Mouse (Mus musculus): ENCODE data around the gene Plcd3.

Plcd3 gene

DNA sequence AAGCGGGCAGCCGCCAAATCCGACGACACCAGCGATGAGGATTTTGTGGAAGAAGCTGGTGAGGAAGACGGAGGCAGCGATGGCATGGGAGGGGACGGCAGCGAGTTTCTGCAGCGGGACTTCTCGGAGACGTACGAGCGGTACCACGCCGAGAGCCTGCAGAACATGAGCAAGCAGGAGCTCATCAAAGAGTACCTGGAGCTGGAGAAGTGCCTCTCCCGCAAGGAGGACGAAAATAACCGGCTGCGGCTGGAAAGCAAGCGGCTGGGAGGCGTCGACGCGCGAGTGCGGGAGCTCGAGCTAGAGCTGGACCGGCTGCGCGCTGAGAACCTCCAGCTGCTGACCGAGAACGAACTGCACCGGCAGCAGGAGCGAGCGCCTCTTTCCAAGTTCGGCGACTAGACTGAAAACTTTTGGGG, 16.1 kb upstream of the Plcd3 start:
- no peak for DNase-seq (ENCODE audit: low spot score in 2 of 2)

DNA sequence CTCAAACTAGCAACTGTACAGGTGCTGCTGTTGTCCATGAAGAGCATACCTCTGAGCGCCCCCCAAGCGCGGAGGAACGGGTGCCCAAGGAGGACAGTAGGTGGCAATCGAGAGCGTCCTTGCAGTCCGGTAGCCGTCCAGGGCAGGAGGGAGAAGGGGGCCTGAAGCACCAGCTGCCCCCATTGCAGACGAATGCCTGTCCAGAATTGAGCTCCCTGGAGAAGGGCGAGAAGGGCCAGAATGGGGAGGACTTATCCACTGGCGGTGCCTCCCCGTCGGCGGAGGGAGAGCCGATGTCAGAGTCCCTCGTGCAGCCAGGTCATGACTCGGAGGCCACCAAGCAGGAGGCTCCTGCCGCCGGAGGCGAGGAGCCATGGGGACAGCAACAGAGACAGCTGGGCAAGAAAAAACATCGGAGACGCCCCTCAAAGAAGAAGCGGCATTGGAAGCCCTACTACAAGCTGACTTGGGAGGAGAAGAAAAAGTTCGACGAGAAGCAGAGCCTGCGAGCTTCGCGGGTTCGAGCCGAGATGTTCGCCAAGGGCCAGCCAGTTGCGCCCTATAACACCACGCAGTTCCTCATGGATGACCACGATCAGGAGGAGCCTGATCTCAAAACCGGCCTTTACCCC, 15.6 kb upstream of the Plcd3 start:
- peak in 1 of 2 experiments; percentile 64 for DNase-seq (ENCODE audit: low spot score in 2 of 2)

DNA sequence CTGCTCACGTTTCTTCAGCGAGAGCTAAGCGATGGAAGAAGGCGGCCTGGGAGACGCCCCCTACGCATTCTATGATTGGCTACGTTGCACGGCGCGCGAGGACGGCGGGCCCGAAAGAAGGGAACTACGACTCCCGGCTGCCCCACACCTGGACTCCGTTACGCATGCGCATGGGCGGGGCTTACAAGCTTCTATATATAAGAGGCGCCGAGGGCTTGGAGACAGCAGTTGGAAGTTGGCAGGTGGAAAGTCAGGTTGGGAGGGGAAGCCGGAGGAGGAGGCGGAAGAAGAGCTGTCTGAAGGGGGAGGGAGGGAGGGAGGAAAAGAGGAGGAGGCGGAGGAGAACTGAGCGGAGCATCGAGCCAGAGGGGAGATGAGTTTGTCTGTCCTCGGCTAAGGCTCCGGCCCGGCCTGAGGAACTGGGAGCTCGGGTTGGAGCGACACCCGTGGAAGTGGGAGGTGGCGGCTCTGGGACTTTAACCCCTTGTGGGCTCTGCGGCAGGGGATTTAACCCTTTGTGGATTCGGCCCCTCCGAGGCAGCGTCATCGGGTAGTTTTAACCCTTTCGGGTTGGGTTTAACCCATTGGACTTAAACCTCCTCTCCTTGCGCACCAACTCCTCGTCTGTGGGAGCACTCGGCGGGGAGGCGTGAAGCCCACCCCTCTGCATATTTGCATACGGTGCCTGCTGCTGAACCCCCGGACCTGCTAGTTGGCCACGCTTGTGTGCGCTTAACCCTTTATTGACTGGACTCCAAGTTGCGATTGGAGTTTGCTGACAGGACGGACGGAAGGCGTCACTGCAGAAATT, 14.8 kb upstream of the Plcd3 start, which contains the start of gene Hexim1:
Gene Hexim1 (plus strand): TSS at position 224 of the 811 bp plus-strand sequence.
- peak; percentile 99 to 100 for DNase-seq (ENCODE audit: low spot score in 2 of 2)

DNA sequence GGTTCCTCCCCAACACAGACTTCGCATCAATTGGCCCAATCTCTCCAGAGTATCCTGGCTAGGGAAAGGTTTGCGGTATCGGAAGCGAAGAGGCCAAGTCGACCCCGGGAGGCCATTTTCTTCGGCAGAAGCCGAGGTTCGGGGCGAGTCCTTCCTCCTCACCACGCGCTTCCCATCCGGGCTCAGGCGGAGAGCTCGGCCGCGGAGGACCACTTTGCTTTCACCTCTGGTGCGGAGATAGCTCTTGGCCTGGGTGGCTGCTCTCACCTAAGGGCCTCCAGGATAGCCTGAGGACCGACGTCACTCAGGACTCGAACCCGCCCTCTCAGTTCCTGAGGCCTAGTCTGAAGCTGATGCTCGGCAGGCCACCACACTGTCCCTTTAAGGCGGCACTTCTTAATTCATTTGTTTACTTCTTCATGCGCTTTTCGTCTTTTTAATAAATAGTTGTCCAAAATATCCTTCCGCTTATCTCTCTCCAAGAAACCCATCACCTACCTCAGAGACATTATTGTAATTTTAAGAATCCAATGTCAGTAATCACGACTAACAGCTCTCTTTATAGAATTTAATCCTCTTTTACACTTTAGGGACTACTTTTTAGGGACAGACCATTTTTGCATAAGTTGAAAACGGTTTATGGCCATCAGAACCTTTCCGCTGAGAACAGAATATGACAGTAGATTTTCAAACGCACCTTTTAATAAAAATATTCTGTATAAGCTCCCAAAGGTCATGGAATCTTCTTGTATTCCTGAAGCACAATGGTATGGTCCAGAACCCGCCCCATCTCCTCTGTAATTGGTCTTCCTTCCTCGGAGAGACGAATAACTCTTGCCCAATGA, 13.9 kb upstream of the Plcd3 start:
- DNase-seq (ENCODE audit: low spot score in 2 of 2): peak; percentile 68 to 69

- no peak for DNase-seq (ENCODE audit: low spot score in 2 of 2)
Observed at GRCm38 (mm10) chr11:103114270-103114943, 12.9 kb upstream of the Plcd3 start.

GRCm38 (mm10) chr11:103113771-103114170, 12.3 kb upstream of the Plcd3 start:
- DNase-seq (ENCODE audit: low spot score in 2 of 2): no peak

DNA sequence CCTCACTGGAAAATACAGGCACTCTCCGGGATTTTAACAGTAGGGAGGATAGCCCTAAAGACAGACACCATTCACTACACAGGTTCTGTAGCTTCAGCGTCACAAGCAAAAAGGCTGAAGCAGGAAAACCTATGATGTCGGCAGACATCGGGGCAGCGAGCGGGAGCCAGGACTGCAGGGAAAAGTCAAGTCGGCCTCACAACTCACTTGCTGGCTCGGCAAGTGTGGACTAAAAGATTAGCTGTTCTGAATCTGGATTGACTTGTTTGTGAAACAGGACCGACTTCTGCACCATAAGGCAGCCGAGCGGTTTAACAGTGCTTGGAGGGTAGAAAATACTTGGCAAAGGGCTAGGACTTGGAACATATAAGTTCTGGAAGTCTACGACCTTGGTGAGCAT, 11.5 kb upstream of the Plcd3 start:
- DNase-seq (ENCODE audit: low spot score in 2 of 2): no peak

GRCm38 (mm10) chr11:103112552-103112912, 11.1 kb upstream of the Plcd3 start:
- no peak for DNase-seq (ENCODE audit: low spot score in 2 of 2)

- DNase-seq (ENCODE audit: low spot score in 2 of 2): no peak
Observed at GRCm38 (mm10) chr11:103111881-103112551, 10.6 kb upstream of the Plcd3 start.

DNA sequence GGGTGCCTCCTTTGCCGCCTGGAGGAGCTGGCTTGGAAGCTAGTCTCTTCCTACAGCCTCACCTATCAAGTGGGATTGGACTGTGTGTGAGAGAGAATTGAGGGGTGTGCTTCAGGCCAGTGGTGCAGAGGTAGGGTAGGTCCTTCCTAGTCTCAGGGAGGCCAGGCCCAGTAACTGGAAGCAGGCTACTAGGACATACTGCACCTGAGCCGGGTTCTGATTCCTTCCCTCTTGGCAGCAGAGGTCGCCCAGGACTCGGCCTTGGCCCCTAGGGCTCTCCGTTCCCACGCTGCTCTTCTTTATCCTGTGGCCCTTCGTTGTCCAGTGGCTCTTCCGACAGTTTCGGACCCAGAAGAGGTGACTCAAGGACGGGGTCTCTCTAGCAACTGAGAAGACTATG, 9.8 kb upstream of the Plcd3 start:
- no peak for DNase-seq (ENCODE audit: low spot score in 2 of 2)

- DNase-seq (ENCODE audit: low spot score in 2 of 2): no peak
Observed at GRCm38 (mm10) chr11:103106386-103106785, 4.9 kb upstream of the Plcd3 start.

DNA sequence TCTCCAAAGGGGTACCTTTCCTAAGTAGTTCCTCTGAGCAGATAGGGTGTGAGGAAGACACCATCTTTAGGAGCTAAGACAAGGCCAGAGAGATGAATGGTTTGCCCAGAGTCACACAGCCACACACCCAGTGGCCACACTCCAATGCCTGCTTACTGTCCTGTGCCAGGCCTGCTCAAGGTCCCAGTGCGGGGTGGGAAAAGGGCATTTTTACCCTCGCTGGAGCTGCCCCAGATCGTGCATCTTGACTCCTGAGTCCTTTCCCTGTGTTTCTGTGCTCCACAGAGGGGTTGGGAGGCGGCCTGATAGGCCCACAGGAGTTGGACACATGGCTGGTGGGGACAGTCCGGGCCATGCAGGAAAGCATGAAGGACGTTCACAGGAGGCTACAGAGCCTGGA, 4.4 kb upstream of the Plcd3 start:
- DNase-seq (ENCODE audit: low spot score in 2 of 2): no peak

GRCm38 (mm10) chr11:103105180-103105725, 3.8 kb upstream of the Plcd3 start:
- DNase-seq (ENCODE audit: low spot score in 2 of 2): no peak

GRCm38 (mm10) chr11:103104469-103104868, 3.0 kb upstream of the Plcd3 start:
- DNase-seq (ENCODE audit: low spot score in 2 of 2): no peak

GRCm38 (mm10) chr11:103103621-103104020, 2.2 kb upstream of the Plcd3 start:
- DNase-seq (ENCODE audit: low spot score in 2 of 2): no peak

GRCm38 (mm10) chr11:103102725-103103349, 1.4 kb upstream of the Plcd3 start:
- peak; percentile 93 to 96 for DNase-seq (ENCODE audit: low spot score in 2 of 2)

- DNase-seq (ENCODE audit: low spot score in 2 of 2): peak; percentile 61 to 65
Observed at GRCm38 (mm10) chr11:103101866-103102501, 526 bp upstream of the Plcd3 start.

DNA sequence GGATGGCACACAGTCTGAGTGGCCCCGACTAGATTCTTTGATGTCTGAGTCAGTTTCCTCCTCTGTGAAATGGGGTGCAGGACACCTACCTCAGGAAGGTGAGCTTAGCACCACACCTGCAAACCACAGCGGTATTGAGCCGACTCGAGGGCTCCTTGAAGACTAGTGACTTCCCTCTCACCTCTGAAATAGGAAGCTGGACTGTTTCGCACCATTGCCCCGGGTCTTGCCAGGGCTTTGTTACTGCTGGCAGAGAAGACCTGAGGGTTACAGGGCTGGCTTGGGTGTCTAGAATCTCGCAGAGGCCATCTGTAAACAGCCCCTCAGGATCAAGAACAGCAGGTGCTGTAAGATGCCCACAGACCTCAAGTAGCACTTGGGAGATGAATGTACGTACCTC, 1.1 kb downstream of the Plcd3 start:
- DNase-seq (ENCODE audit: low spot score in 2 of 2): no peak

- DNase-seq (ENCODE audit: low spot score in 2 of 2): no peak
Observed at GRCm38 (mm10) chr11:103099352-103099940, 2.0 kb downstream of the Plcd3 start.
